Mouse (Mus musculus): ENCODE results near the gene Tpte.
"Not testable (repeated sequence)": the region's sequence is repeated elsewhere in the genome, so short reads cannot be mapped to it uniquely, and the experiment has no call there.

Gene Tpte

DNA sequence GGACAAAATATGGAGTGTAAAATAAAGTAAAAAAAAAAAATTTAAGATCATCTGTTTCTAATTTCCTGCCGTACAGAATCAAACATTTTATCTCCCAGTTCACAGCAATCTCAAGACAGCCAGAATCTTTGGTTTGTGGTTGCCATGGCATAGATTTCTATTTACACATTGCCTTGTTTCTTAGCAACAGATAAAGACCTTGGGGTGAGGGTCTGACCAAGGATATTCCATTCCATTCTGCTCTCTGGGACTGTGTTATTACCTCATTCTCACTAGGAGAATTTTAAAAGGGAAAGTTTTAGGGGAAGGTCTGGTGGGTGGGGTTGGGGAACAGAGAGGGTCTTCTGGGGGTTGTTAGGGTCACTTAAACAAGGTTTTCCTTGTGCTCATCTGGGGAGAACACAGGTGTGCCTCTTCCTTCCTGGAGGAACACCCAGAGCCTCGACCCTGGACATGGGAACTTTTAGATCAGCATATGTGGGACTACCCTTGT is at the start of gene Tpte:
Tpte (plus strand) TSS at position 443 of the 493 bp plus-strand sequence.
- DNase-seq = no peak

DNA sequence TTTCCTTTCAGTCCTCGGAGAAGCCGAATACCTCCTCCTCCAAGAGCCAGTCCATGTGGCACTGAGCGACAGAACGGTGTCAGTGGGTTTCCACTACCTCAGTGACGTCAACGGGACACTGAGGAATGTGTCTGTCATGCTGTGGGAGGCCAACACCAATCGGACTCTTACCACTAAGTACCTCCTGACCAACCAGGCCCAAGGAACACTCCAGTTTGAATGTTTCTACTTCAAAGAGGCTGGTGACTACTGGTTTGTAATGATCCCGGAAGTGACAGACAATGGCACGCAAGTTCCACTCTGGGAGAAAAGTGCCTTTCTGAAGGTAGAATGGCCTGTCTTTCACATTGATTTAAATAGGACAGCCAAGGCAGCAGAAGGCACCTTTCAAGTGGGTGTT is 40.3 kb upstream of the Tpte start:
- no peak for DNase-seq

DNA sequence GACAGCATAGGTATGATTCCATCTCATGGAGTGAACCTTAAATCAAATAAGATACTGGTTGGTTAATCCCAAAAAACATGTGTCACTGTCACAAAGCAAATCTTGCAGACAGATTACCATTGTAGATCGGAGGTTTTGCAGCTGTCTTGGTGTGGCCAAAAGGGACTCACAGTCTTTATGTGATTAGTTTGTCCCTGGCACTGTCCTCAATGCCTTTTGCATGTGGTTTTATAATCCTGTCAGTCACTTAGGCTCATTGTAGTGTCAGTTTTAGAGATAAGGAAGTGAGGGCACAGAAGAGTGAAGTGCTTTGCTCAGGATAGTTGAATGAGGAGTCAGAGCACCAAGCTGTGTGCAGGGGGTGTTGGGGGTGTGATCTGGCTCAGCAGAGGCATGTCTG is 37.6 kb upstream of the Tpte start:
- DNase-seq = no peak

DNA sequence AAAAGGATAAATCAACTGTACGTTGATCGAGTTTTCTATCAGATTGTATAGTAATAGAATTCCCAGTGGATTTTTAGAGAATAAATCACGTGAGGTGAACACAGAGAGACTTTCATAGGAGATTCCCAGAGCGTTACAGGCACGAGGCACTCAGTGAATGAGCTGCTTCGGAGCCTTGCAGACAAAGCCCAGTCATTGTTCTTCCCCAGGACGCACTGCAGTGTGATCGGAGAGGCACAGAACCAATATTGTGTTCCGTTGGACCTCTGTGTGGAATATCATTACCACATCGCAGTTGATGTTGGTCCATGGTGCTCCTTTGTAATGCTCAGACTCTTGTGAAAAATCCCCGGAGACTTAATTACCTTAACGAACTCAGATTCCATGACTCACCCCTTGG is 35.3 kb upstream of the Tpte start:
- DNase-seq = no peak

DNA sequence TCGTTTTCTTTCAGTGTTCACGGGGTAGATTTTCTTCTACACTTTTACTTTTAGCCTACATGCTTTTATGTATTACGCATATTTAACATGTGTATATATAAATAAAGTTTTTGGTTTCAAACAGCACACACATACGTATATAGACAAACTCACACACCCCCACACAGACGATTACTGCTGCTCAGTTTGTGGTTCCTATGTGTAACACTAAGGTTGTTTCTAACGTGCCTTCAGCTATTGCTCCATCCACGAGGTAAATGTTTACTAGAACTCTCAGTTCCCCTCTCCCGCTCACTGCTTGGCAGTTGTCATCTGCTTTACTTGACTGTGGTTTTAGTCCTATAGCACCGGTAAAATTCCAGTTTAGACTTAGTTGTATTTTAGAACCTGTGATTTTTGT is 34.2 kb upstream of the Tpte start:
- DNase-seq = no peak

DNA sequence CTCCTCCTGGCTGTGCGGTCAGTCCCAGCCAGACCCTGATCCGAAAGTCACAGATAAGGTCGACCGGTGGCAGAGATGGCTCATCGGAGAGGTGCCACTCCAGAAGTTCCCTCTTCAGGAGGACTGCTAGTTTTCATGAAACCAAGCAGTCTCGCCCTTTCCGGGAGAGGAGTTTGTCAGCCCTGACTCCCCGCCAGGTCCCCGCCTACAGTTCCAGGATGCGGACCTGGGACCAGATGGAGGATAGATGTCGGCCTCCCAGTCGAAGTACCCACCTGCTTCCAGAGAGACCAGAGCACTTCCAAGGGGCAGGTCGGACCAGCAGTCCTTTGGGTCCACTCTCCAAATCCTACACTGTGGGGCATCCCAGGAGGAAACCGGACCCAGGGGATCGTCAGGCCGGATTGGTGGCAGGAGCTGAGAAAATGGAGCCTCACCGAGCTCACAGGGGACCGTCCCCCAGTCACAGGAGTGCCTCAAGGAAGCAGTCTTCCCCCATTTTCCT is 24.2 kb upstream of the Tpte start:
- no peak for DNase-seq

DNA sequence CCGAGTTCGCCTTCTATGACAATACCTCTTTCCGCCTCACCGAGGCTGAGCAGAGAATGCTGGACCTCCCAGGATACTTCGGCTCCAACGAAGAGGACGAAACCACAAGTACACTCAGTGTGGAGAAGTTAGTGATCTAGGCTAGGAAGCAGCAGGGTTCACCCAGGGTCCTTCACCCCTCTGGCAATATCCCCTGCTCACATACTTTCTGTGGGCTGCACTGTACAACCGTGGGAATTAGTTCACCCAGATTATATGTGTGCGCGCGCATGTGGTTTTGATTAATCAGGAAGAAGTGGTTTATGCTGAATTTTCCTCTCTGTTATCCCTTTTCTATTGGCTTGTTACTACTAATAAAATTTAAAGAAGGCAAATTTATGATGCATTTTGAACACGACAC is 23.7 kb upstream of the Tpte start:
- DNase-seq = no peak

DNA sequence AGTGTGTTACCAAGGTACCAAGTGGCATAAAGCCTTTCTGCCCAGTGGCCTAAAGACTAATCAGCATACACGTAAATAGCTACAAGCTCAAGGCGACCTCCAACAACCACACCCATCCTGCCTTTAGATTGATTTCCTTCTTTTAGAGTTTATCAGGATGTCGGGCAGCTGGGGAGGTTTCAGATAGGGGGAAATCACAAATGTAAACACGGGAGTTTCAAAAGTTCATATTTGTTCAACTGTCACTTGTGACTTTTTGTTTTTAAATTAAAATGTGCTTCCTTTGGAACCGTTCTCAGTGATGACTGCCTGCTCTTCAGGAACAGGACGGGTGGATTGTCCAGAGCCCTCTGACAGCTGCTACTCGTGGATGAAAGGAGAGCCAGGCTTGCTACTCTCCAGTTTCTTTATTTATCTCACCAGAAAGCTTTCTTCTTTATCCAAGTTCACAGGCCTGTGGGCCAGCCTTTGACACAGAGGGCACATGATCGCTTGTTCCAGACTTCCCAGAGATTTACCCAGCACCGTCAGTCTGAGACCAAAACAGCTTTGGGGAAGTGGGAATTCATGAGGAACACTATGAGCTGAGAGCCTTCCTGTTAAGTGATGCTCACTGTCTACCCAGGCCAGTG is 23.0 kb upstream of the Tpte start:
- no peak for DNase-seq

DNA sequence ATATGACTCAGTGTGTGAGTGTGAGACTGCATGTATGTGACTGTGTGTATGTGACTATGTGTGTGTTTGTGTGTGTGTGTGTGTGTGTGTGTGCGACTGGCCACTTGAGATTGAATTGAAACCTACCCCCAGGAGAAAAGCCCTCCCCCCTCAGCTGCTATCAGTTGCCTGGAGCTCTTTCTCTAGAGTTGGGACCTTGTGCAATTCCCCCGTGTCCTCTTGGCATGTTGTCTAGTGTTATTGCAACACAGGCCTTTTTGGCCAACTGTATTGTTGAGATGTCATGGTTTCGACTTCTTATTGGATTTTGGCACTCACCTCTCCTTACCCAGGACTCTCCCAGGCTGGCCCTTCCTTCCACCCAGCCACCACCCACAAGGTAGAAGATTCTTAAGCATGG is 21.0 kb upstream of the Tpte start:
- no peak for DNase-seq

DNA sequence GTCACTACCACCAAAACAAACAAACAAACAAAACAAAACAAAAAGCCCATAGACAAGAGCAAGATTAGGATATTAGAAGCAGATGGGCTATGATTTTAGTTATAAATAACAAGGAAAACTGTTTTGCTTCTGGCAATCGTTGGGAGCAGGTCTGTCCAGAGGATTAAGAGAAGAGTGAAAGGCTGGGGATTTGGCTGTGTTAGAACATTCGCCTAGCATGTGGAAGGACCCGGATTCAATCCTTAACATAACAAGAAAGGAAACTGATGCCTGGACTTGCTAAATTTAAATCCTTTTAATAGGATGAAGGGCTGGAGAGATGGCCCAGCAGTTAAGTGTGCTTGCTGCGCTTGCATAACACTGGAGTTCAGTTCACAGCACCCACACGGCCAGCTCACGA is 18.9 kb upstream of the Tpte start:
- DNase-seq = no peak

DNA sequence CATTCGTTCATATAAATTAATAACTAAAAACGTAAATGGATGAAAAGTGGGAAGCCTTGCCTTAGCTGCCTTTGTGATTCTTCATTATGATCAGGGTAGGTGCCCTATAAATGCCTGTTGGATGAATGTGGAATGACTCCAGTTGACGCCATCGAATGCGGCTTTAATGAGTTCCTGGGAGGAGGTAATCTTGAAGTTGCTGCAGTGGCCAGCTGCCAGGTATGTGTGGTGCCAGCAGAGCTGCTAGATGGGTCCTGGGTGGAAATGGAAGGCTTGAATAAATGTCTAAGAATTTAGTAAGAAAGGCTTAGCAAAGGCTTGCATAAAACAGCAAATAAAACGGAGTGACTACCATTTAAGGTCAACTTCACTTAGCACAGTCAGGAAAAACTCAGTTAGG is 18.5 kb upstream of the Tpte start:
- DNase-seq = no peak

DNA sequence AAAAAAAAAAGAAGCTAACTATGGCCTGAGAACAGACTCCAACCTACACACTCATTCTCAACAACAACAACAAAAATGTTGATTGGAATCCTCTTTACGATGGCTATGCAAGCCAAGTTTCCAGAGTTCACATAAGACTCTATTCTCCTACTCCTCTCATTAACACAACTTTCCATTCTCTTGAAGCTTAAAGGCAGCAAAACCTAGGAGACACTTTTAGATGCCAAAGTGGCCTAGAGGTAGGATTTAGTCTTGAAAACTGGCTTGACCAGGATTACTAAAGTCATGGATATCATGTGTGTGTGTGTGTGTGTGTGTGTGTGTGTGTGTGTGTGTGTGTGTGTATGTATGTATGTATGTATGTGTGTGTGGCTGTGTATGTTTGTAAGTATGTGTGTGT is 18.0 kb upstream of the Tpte start:
- no peak for DNase-seq

DNA sequence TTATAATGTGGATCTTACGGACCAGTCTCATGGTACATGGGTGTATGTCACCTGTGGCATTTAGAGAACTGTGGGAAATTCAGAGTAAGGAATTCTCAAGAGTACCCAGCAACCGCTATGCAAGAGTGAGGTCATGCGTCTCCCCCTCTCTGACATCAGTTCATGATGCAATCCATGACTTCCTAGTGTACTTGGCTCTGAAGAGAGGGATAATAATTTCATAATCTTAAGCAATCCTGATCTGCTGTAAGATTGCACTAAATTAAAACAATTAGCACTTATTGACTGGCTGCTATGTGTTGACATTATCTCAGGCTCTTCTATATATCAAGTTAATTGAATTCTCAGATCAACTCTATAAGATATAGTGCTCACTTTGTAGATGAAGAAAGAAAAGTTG is 16.4 kb upstream of the Tpte start:
- DNase-seq = no peak

DNA sequence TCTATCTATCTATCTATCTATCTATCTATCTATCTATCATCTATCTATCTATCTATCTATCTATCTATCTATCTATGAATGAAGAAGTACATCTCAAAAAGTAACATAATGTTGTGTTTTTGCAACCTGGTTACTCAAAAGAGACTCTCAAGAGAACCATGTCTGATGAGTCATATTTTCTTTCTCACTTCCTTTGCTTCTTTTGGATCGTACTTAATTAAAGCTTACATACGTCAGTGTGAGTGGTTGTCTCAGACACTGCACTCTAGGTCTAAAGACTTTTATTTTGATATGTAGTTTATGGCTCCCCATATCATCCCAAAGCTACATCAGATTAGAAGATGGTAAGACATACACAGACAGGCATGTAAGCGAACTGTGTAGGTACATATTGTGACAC is 10.1 kb upstream of the Tpte start:
- DNase-seq = no peak

DNA sequence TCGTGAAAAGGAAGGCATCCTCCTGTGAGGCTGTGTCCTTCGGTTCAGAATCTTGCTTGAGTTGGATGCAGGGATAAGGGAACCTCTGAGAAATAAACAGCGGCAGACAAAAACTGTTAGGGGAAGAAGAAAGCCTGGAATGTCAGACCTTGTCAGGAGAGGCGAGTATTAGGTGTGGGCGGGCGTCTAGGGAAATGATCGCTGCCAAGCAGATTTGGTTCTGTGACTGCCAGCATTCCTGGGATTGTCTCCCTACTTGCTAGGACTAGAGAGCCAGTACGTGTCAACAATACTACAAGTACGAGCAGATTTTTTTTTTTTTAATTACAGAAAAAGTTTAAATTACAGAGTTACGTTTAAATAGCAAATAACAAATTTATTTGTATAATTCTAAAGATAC is 8.6 kb upstream of the Tpte start:
- DNase-seq = no peak

DNA sequence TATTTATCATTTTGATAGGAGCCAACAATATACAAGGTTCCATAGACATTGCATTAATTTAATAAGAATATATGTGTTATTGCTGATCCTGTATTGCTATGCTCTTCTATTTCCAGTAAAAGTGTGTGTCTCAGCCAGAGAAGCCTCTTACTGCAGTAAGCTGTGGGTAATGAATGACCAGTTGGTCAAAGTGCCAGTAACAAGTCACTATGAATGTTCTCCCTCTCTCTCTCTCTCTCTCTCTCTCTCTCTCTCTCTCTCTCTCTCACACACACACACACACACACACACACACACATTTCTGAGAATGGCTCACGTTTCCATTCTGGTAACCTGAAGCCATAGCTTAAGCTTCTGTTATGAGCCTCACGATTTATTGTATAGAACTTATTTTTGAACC is 19.1 kb downstream of the Tpte start:
- DNase-seq = no peak

DNA sequence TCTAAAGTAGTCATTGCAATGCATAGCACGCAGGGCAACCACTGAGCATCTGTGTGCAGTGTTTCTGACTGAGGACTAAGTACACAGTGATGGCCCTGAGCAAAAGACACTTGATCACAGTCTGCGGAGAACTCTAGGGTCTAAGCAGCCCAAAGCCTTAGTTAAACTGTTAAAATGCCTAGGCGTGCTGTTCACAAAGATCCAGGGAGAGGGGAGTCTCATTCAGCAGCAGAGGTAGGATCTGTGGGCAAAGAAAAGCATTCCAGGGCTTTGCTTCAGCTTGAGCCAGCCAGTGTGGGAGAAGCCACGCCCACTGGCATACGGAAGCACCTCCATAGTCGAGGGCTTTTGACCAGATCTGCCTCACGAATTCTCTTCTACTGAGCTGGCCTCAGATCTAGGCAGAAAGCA is 19.7 kb downstream of the Tpte start:
- peak in 1 of 2 experiments; percentile 4 for DNase-seq

DNA sequence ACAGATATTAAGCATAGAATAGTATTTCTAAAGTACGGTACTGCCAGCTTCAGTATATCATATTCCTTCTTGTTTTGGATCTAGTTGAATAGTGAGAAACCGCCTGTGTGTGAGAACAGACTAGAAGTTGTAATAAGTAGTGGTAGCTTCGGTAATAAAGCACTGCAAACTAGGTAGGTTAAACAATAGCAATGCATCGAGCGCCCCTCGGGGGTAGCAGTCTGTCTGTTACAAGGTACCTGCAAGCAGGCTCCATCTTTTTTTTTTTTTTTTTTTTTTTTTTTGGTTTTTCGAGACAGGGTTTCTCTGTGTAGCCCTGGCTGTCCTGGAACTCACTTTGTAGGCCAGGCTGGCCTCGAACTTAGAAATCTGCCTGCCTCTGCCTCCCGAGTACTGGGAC is 20.8 kb downstream of the Tpte start:
- DNase-seq = not testable (repeated sequence)

DNA sequence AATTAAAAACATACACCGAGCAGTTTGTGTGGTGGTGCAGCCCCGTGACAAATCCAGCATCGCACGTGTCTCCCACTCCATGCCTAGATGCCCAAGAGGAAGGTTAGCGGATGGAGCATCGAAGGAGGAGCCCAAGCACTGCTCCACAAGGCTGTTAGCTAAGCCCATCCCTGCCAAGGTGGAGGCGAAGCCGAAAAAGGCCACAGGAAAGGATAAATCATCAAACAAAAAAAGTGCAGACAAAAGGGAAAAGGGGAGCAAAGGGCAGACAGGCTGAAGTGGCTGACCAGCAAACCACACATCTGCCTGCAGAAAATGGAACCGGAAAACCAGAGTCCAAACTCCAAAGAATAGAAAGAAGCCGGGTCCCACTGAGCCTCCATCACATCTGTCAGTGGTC is 23.8 kb downstream of the Tpte start:
- no peak for DNase-seq

DNA sequence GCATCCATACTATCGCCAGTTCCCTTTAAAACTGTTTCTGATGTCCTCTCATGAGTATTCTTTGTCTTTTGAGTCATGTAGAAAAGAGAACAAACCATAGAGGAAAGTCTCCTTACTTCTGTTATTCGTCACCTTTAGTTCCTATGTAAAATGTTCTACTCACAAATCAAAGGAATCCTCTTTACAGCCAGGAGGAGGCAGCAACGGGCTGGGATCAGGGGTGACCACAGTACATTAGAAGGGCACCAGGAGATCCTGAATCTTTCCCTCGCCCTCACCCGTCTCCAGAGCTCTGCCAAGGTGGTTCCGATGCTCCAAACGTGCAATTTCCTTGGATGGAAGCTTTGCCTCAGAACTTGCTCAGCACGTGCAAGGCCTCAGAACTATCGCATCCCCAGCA is 28.2 kb downstream of the Tpte start:
- DNase-seq = peak in 1 of 2 experiments; percentile 5

DNA sequence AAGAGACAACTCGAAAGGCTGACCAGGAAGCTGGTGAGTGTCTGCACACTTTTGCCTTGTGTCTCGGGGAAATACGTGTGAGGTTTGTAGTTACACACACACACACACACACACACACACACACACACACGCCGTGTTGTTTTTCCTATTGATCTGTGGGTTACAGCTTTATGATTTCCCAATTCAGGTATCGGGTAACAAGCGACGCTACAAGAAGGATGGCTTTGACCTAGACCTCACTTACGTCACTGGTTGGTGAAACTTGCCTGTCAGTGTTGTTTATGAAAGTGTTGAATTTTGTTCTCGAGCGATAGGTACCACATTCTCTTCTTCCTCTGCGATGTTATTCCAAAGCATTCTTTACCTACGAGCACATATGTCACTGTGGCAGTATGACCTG is 52.2 kb downstream of the Tpte start:
- no peak for DNase-seq

DNA sequence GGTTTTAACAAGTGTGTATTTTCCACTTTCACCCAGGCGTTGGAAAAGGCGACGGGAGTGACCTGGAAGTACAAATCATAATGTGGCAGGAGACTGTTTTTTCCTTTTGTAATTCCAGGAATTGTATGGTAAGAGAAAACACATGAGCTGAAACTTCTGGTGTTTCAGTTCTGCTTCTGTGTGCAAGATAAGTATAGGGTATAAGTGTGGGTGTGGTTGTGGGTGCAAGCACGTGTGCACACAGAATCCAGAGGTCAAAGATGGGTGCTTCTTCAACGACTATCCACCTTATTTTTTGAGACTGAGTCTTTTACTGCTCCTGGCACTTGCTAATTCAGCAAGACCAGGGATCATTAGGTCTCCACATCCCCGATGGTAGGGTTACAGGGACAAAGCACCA is 76.1 kb downstream of the Tpte start:
- no peak for DNase-seq

DNA sequence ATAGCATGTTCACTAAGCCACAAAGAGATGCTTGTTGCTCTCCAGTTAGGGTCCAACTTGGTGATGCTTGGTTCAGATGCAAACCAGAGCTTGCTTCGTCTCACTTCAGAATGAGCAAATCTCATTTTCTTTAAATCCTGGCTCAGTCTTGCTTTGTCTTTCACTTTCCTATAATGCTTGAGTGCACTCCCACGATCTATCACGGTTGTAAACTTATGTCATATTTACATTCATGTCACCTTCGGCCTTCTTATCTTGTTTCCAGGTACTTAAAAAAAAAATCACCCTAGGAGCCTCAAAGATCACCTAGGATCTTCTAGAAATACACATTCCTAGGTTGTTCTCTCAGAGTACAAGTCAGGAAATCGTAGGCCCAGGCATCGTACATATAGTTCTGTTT is 76.6 kb downstream of the Tpte start:
- no peak for DNase-seq

DNA sequence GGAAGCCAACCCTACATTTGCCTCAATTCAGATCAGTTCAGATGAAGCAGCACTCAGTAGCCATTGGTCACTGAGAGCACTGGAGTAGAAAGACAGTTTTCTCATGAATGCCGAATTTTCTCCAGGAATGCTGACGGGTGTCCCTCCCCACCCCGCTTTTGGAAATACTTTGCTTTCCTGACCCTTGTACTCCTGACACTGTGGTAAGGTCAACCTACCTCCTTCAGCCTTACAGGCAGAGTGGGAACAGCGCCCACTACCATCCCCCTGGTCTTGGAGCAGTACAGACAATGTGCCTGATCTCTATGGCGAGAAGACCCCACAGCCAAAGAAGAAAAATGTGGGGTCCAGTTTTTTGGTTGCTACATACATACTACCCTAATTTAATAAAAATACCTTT is 93.1 kb downstream of the Tpte start:
- no peak for DNase-seq

DNA sequence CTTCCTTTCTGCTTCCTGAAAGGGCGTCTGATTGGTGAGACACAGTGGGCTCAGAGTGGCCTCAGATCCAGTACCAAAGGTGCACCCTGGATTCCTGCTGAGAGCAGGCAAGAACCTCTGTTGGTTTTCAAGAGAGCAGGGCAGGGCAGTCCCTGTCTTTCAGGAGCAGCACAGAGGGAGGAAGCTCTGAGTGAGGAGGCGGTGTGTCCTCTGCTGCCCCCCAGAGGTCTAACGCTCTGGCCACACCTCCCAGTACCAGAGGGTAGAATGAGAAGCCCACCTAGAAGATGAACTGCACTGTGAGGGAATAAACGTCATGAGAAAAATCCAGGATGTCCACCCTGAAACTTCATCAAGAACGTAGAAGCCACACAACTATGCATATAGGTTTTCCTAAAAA is 93.7 kb downstream of the Tpte start:
- peak in 1 of 2 experiments; percentile 39 for DNase-seq

All from cerebellum, postnatal 25 days (tissue).